Mouse (Mus musculus): ENCODE measurements around the gene Gm4027.
"Not testable (repeated sequence)": the region's sequence is repeated elsewhere in the genome, so short reads cannot be mapped to it uniquely, and the experiment has no call there.

The Gm4027 gene

DNA sequence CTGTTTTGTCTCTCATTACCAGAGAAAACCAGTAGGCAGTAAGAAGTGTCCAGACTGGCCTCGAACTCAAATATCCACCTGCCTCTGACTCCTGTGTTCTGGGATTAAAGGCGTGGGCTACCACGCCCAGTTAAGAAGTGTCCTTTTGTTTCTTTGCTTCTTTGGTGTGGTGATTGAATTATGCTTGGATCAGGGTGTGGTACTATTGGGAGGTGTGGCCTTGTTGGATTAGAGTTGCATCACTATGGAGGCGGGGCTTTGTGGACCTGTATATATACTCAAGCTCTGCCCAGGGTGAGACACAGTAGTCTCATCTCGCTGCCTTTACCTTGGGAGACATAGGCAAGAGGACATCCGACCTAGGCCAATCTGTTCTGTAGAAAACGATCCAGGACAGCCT, at the start of gene Gm4027:
Gene Gm4027 (plus strand): TSS at position 301 of the 400 bp plus-strand sequence.
- not testable (repeated sequence) for DNase-seq (ENCODE audit: low spot score in 2 of 2)

GRCm38 (mm10) chr12:87601388-87601787, 17.3 kb upstream of the Gm4027 start:
- DNase-seq (ENCODE audit: low spot score in 2 of 2), result not testable (repeated sequence)

DNA sequence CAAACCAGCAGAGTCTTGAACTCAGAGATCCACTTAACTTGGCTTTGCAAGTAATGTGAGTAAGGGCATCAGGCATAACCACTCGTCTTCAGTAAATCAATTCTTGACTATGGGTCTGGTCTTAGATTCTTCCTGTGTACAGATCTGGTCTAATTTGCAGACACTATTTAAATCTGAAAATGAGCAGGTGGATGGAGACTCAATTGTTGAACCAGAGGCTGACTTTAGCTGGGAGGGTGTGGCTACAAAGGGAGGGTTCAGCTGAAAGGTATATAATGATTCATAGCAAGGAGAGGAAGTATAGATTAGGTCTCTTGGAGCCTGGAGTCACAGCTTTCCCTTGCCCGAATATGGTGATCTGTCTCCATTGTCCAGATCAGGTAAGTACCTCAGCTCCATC, 16.3 kb upstream of the Gm4027 start, which contains the start of gene Oog1:
Gene Oog1 (plus strand): TSS at position 301 of the 400 bp plus-strand sequence.
- DNase-seq (ENCODE audit: low spot score in 2 of 2), result not testable (repeated sequence)

DNA sequence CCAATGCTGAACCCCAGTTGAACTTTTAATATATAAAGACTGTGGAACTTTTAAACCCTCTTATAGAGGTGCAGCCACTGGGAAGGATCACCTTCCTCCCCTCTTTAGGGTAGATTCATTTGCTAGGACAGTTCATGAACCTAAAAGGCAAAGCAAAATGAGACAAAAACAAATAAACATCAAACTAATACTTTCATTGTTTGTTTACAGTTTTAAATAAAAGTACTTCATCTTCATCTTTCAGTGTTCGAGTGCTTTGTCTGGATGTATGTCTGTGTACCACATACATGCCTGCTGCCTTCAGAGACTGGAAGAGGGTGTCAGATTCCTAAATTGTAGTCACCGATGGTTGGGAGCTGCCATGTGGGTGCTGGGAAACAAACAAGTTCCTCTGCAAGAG, 25.9 kb downstream of the Gm4027 start, which contains the start of gene Gm16381:
Gene Gm16381 (minus strand): TSS at position 101 of the 400 bp plus-strand sequence.
- DNase-seq (ENCODE audit: low spot score in 2 of 2), result not testable (repeated sequence)

- DNase-seq (ENCODE audit: low spot score in 2 of 2), result not testable (repeated sequence)
Measured at GRCm38 (mm10) chr12:87652916-87653703, 34.4 kb downstream of the Gm4027 start.

Data from thymus, postnatal 10 days (tissue).